Mouse (Mus musculus) limb, embryonic 13.5 days (tissue): ENCODE measurements at regions not wholly inside any gene's neighbourhood (a gene's known extent, or its start where the extent isn't known, plus 50 kb on each side); places are given as distances from the start of the nearest gene placed in this dataset.

ENCODE experiments used
- ATAC-seq: fragments of 200-750 bp; cut with Nextera tagmentation; 2 replicates; pipeline ENCODE4 v1.8.0; 2017; ENCODE audit warnings: low read depth, moderate number of reproducible peaks, moderate TSS enrichment; ENCODE audit not compliant: low FRiP score
- H3K27ac ChIP-seq: fragments of 300-500 bp; sonication (generic); 2 replicates; pipeline ENCODE4 v1.5.1; 2015; ENCODE audit warnings: inconsistent platforms, mild to moderate bottlenecking, moderate library complexity
- H3K27me3 ChIP-seq: fragments of 300-500 bp; sonication (generic); 2 replicates; pipeline ENCODE4 v1.6.1; 2015; ENCODE audit warnings: mild to moderate bottlenecking, inconsistent platforms
- H3K36me3 ChIP-seq: fragments of 300-500 bp; sonication (generic); 2 replicates; pipeline ENCODE4 v1.6.1; 2015; ENCODE audit warnings: inconsistent platforms, mild to moderate bottlenecking, moderate library complexity
- H3K4me1 ChIP-seq: fragments of 300-500 bp; sonication (generic); 2 replicates; pipeline ENCODE4 v1.6.1; 2015; ENCODE audit warnings: inconsistent platforms
- H3K4me2 ChIP-seq: fragments of 300-500 bp; sonication (generic); replicated peaks from 2 replicates; pipeline ENCODE4 v1.6.1; 2015; ENCODE audit warnings: inconsistent platforms, mild to moderate bottlenecking, moderate library complexity
- H3K4me3 ChIP-seq: fragments of 300-500 bp; sonication (generic); 2 replicates; pipeline ENCODE4 v1.5.1; 2015; ENCODE audit warnings: moderate library complexity, mild to moderate bottlenecking, inconsistent platforms
- H3K9ac ChIP-seq: fragments of 300-500 bp; sonication (generic); 2 replicates; pipeline ENCODE4 v1.6.1; 2015; ENCODE audit warnings: mild to moderate bottlenecking, inconsistent platforms
- H3K9me3 ChIP-seq: fragments of 300-500 bp; sonication (generic); 2 replicates; pipeline ENCODE4 v1.6.1; 2016; ENCODE audit warnings: inconsistent platforms
- WGBS: fragments of 180-500 bp; shearing (Covaris S2); methylation state at CpG from one replicate; pipeline ENCODE4 v1.1.7; 2015; 5-methylcytosine and 5-hydroxymethylcytosine counted together

DNA sequence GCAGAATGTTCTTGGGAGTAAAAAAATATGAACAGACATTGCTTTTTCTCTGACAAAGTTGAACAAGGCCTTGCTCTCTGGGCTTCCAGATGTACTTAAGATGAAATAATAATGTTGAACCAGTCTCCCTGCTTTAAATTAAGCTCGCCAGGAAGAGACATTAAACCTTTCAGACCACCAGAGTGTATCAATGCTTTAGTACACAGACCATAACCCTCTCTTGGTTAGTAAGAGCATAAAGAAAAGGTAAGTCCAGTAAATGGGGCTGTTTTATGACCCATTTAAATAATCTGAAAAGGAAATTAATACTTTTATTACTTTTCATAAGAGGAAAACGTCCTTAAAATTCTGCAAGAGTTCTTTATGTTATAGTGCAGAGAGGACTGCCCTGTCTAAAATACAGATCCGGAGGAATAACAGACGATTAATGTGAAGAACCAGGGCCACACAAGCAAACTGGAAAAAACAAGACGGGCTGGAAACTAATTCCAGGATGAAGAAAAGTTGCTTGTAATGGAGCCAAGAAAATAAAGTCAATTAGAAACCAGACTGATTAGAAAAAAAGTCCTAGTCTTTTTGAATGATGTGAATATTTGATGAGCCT is 74.4 kb downstream of the Mettl11b start:
- Histone ChIP-seq H3K9ac (no peak overlapping the region), H3K9me3 (no peaks in the 10 kb centered on the region), H3K4me3 (no peak overlapping the region), H3K4me2 (no peak overlapping the region), H3K4me1 (peaks cover 24% of the 10 kb centered on the region), H3K27ac (peak overlapping the region; percentile 74; the same call in 1 of the 2 replicates), H3K36me3 (no peaks in the 10 kb centered on the region), H3K27me3 (no peaks in the 10 kb centered on the region)
- 28% methylated on average over 5 of the region's 5 CpGs for whole genome bisulfite sequencing
- ATAC-seq: 0 out of 2 replicates have a peak, but pooled peaks have one; percentile 56

- H3K4me1 ChIP-seq: no peaks in the 10 kb centered on the region
- H3K9ac ChIP-seq: no peak overlapping the region
- H3K27me3 ChIP-seq: no peaks in the 10 kb centered on the region; the same call in 1 of the 2 replicates
- H3K4me2 ChIP-seq: no peak overlapping the region
- H3K27ac ChIP-seq: no peak overlapping the region
- ATAC-seq: no peak
- H3K36me3 ChIP-seq: no peaks in the 10 kb centered on the region
- no peaks in the 10 kb centered on the region for H3K9me3 ChIP-seq
- H3K4me3 ChIP-seq: no peak overlapping the region
- 88% methylated on average over 1 of the region's 1 CpGs for WGBS
These were observed 82.9 kb downstream of the Mettl11b start for GRCm38 (mm10) chr1:163642091-163642490.

DNA sequence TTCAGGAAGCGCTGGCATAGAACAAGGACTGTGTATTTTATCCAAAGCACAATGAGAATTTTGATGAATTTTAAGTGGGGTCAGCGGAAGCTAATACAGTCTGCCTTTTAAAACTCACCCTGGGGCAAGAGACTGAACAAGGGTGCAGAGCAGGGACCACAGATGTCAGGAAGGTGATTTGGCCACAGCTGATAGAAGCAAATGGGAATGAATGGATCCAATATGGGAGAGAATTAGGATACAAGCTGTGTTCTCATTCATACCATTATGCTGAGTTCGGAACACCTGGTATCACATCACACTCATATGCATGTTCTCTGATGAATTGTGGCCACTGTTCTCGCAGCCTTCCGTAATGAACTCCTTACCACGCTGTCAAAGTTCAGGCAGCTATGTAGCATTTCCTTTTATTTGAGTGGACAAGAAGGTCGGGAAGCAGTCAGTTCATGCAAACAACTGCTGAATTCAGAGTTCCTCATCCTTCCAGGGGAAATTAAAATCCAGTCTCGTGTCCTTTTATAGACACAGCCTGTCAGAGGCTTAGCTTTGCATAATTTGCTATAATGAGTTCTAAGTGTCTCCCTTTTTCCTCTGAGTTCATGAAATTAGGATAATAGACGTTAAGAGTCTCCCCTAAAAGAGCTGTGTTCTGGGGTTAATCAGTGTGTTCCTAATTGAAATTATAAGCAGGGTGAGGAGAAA is 84.4 kb downstream of the Mettl11b start:
- Histone ChIP-seq H3K9me3 (no peaks in the 10 kb centered on the region), H3K27ac (no peak overlapping the region), H3K36me3 (no peaks in the 10 kb centered on the region), H3K27me3 (no peaks in the 10 kb centered on the region; the same call in 1 of the 2 replicates), H3K4me1 (no peaks in the 10 kb centered on the region), H3K4me3 (no peak overlapping the region), H3K4me2 (no peak overlapping the region), H3K9ac (no peak overlapping the region)
- no peak for ATAC-seq
- 43% methylated on average over 9 of the region's 9 CpGs for whole genome bisulfite sequencing

DNA sequence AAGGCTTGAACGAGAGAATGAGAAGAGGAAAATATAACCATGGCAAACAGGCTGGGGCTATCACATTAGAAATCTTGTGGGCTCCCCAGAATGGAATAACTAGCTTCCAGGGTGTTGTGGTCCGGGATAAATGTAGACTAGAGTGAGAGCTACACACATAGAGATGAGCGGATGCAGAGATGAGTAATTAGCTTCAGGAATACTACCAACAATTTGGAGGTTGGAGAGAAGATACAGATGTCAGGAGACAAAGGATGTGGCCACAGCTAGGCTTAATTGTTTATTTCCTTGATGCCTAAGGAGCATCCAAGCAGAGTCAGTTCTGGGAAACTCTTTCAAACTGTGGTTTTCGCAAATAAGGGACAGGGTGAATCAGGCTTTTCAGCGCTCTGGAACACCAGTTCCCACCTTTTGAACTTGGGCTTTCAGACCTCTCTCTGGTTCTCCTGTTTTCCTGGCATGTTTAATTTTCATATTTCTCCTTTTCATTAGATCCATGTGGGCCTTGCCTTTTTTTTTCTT is 94.7 kb downstream of the Mettl11b start:
- Histone ChIP-seq H3K4me1 (peaks cover 8% of the 10 kb centered on the region; the same call in 1 of the 2 replicates), H3K36me3 (no peaks in the 10 kb centered on the region), H3K9ac (no peak overlapping the region), H3K27me3 (no peaks in the 10 kb centered on the region), H3K4me2 (no peak overlapping the region), H3K4me3 (no peak overlapping the region), H3K27ac (no peak overlapping the region), H3K9me3 (no peaks in the 10 kb centered on the region)
- no peak for ATAC-seq
- 69% methylated on average over 5 of the region's 5 CpGs for WGBS

- Histone ChIP-seq H3K36me3 (no peaks in the 10 kb centered on the region), H3K4me3 (no peak overlapping the region), H3K4me1 (peaks cover 15% of the 10 kb centered on the region), H3K4me2 (no peak overlapping the region), H3K9ac (no peak overlapping the region), H3K27ac (no peak overlapping the region), H3K27me3 (no peaks in the 10 kb centered on the region), H3K9me3 (no peaks in the 10 kb centered on the region)
- WGBS: 88% methylated on average over 4 of the region's 4 CpGs
- ATAC-seq: no peak
These were observed 100.1 kb downstream of the Mettl11b start for GRCm38 (mm10) chr1:163624887-163625286.

DNA sequence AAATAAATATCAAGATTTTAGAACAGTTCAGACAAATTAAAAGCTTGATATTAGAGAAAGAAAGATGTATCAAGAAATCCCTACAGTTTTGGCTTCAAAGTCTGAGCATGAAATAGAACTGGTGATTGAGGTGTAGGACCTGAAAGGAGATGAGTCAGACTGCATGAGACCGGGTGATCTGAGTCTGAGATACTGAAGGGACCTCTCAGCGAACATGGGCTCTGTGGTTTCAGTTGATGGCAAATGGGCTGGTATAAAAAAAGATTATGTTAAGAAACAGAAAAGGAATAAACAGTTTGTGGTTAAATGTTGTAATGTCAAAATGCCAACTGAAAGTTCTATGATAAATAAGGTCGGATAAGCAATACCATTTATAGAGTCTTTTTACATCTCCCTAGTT is 103.7 kb downstream of the Mettl11b start:
- Histone ChIP-seq H3K9ac (no peak overlapping the region), H3K36me3 (no peaks in the 10 kb centered on the region), H3K4me1 (peaks cover 19% of the 10 kb centered on the region), H3K4me2 (no peak overlapping the region), H3K9me3 (no peaks in the 10 kb centered on the region), H3K4me3 (no peak overlapping the region), H3K27ac (no peak overlapping the region), H3K27me3 (no peaks in the 10 kb centered on the region)
- no peak for ATAC-seq
- WGBS: 86% methylated on average over 3 of the region's 3 CpGs

GRCm38 (mm10) chr1:163619831-163620230 is 105.2 kb downstream of the Mettl11b start:
- 23% methylated on average over 7 of the region's 7 CpGs for WGBS
- Histone ChIP-seq H3K27ac (no peak overlapping the region), H3K4me2 (peak overlapping the region; percentile 25; the same call in 1 of the 2 replicates)

DNA sequence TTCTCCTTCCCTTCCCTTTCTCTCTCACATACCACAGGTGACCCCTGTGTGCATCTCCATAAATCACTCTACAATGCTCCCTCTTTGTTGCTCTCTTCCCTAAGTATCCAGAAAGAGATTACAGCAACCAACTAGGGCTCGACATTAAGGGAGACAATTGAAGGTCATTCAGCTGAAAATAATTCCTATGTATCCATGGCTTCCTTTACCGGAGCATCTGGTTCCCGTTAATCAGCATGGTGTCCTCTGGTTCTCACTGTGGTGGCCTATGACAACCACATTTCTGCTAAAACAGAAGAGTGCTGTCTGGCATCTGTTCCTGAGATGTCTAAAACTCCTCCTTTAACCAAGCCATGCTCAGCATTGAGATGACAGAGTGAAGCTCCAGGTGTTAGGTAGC is 106.9 kb downstream of the Mettl11b start:
- Histone ChIP-seq H3K4me2 (no peak overlapping the region), H3K9ac (no peak overlapping the region), H3K27ac (no peak overlapping the region), H3K4me1 (peaks cover 19% of the 10 kb centered on the region), H3K9me3 (no peaks in the 10 kb centered on the region), H3K36me3 (no peaks in the 10 kb centered on the region), H3K4me3 (no peak overlapping the region), H3K27me3 (no peaks in the 10 kb centered on the region)
- 28% methylated on average over 3 of the region's 3 CpGs for WGBS
- peak; percentile 48; the same call in 1 of the 2 replicates for ATAC-seq

More at GRCm38 (mm10) chr1:163619831-163620230, 105.2 kb downstream of the Mettl11b start:
- 0 out of 2 replicates have a peak, but pooled peaks have one; percentile 19 for ATAC-seq
- Histone ChIP-seq H3K36me3 (no peaks in the 10 kb centered on the region), H3K9ac (no peak overlapping the region), H3K4me1 (peaks cover 19% of the 10 kb centered on the region), H3K9me3 (no peaks in the 10 kb centered on the region), H3K4me3 (no peak overlapping the region), H3K27me3 (no peaks in the 10 kb centered on the region)

DNA sequence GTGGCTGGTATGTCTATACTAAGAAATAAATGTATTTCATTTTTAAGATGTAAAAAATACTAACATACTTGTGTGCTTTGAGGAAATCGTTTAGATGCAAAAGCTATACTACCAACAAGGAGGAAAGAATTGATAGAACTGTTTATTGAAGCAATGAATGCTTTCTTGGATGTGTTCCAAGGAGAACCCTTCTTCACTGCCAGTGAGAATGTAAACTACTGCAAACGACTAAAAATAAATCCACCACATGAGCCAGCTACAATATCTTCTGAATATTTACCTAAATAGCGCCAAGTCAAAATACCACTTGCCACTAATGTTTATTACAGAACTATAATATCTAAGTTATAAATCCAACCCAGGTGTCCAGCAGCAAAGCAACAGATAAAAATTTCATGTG is 108.4 kb downstream of the Mettl11b start:
- Histone ChIP-seq H3K36me3 (no peaks in the 10 kb centered on the region), H3K27ac (no peak overlapping the region), H3K4me1 (peaks cover 19% of the 10 kb centered on the region), H3K9me3 (no peaks in the 10 kb centered on the region), H3K9ac (no peak overlapping the region), H3K4me3 (no peak overlapping the region), H3K27me3 (no peaks in the 10 kb centered on the region), H3K4me2 (no peak overlapping the region)
- WGBS: 46% methylated on average over 3 of the region's 3 CpGs
- no peak for ATAC-seq

DNA sequence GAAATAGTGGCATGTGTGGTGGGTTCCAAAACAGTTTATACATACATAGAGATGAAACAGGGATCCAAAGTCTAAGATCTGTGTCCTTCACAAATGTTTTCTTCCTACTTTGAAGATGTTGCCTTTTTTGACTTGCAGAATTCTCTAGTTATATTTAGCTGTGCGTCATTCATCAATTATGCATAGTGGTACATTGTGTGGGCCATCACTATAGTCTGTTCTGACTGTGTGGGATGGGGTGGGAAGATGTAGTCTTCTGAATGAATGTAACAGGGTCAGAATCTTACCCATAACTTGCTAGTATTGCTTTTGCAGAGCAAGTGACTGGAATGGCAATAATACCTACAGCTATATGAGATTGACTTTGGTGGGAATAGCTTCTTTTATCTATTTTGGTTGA is 116.6 kb downstream of the Mettl11b start:
- Histone ChIP-seq H3K4me2 (no peak overlapping the region), H3K9ac (no peak overlapping the region), H3K27ac (no peak overlapping the region), H3K36me3 (no peaks in the 10 kb centered on the region), H3K27me3 (no peaks in the 10 kb centered on the region), H3K9me3 (no peaks in the 10 kb centered on the region), H3K4me3 (no peak overlapping the region), H3K4me1 (0 out of 2 replicates have a peak, but pooled peaks cover 4% of the 10 kb centered on the region)
- ATAC-seq: no peak
- 97% methylated on average over 1 of the region's 1 CpGs for WGBS

DNA sequence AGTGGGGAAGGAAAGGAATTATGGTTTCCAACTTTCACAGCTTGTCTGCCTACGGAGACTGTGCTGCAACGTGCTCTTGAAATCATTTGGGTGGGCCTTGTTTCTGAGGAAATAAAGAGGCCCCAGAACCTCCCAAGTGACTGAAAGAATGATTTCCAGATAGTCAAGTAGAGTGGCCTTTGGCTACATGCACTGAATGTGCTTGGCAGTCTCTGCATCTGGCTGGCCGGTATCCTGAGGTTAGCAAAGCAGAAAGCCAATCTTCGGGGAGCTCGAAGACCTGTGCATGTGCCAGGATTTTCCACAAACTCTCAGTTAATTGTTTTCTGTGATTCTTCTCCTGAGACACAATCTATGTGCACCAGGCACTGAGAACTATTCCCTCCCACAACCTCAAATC is 117.3 kb downstream of the Mettl11b start:
- WGBS: 56% methylated on average over 5 of the region's 5 CpGs
- ATAC-seq: peak; percentile 51; the same call in 1 of the 2 replicates

More for the DNA sequence above, 117.3 kb downstream of the Mettl11b start:
- Histone ChIP-seq H3K27me3 (no peaks in the 10 kb centered on the region), H3K9ac (no peak overlapping the region), H3K36me3 (no peaks in the 10 kb centered on the region), H3K4me2 (no peak overlapping the region), H3K4me1 (0 out of 2 replicates have a peak, but pooled peaks cover 4% of the 10 kb centered on the region), H3K27ac (no peak overlapping the region), H3K4me3 (no peak overlapping the region), H3K9me3 (no peaks in the 10 kb centered on the region)
